Mouse (Mus musculus) CH12.LX (cell line): ENCODE measurements at regions not wholly inside any gene's neighbourhood (a gene's known extent, or its start where the extent isn't known, plus 50 kb on each side); places are given as distances from the start of the nearest gene placed in this dataset.

ENCODE experiments used
- BHLHE40 ChIP-seq: IDR thresholded peaks from 2 replicates; pipeline ENCODE4 v1.6.1; 2011; ENCODE audit warnings: mild to moderate bottlenecking, low read depth, low read length, improper control_type of control experiment
- CTCF ChIP-seq, 2 experiments: IDR thresholded peaks in 1 of 2; conservative IDR thresholded peaks in 1 of 2; 2 replicates each; pipeline ENCODE4 v1.5.1; 2011 to 2012; ENCODE audit warnings: low read depth in 2 of 2, low read length in 2 of 2, improper control_type of control experiment in 1 of 2, inconsistent platforms in 1 of 2, mild to moderate bottlenecking in 1 of 2, moderate library complexity in 1 of 2
- GABPA ChIP-seq: IDR thresholded peaks from 2 replicates; pipeline ENCODE4 v1.6.1; 2012; ENCODE audit warnings: low read depth, low read length, improper control_type of control experiment, inconsistent platforms; ENCODE audit not compliant: insufficient replicate concordance
- JUN ChIP-seq: IDR thresholded peaks from 2 replicates; pipeline ENCODE4 v1.6.1; 2011; ENCODE audit warnings: low read depth, mild to moderate bottlenecking, low read length, improper control_type of control experiment, moderate library complexity; ENCODE audit not compliant: insufficient read depth
- MAFK ChIP-seq: IDR thresholded peaks from 2 replicates; pipeline ENCODE4 v1.6.1; 2011; ENCODE audit warnings: low read length, improper control_type of control experiment; ENCODE audit not compliant: insufficient replicate concordance
- MAX ChIP-seq: IDR thresholded peaks from 2 replicates; pipeline ENCODE4 v1.6.1; 2011; ENCODE audit warnings: low read length, improper control_type of control experiment
- MAZ ChIP-seq: IDR thresholded peaks from 2 replicates; pipeline ENCODE4 v1.6.1; 2012; ENCODE audit warnings: low read depth, mild to moderate bottlenecking, inconsistent platforms, low read length, improper control_type of control experiment, moderate library complexity
- NELFE ChIP-seq: IDR thresholded peaks from 2 replicates; pipeline ENCODE4 v1.6.1; 2011; ENCODE audit warnings: low read depth, low read length, improper control_type of control experiment
- NRF1 ChIP-seq: IDR thresholded peaks from 2 replicates; pipeline ENCODE4 v1.6.1; 2014; ENCODE audit warnings: low read depth, mild to moderate bottlenecking, inconsistent platforms, low read length, improper control_type of control experiment, moderate library complexity
- POLR2A ChIP-seq: IDR thresholded peaks from 2 replicates; pipeline ENCODE4 v1.6.1; 2011; ENCODE audit warnings: low read depth, mild to moderate bottlenecking, improper control_type of control experiment, low read length
- RAD21 ChIP-seq: IDR thresholded peaks from 2 replicates; pipeline ENCODE4 v1.6.1; 2011; ENCODE audit warnings: low read depth, mild to moderate bottlenecking, low read length, improper control_type of control experiment, moderate library complexity
- SIN3A ChIP-seq: IDR thresholded peaks from 2 replicates; pipeline ENCODE4 v1.6.1; 2012; ENCODE audit warnings: low read length, improper control_type of control experiment, inconsistent platforms

GRCm38 (mm10) chr3:102374381-102375060, 95.2 kb upstream of the Ngf start:
- TF ChIP-seq JUN (no peak), SIN3A (no peak), CTCF (conservative IDR thresholded peaks at IDR 0.05 in 1 of 2, IDR thresholded peaks at IDR 0.05 in 1 of 2; ENCODE audit: low read depth in 2 of 2, low read length in 2 of 2) (no peak), MAFK (no peak), GABPA (no peak), MAZ (no peak), NRF1 (no peak), BHLHE40 (no peak), MAX (no peak), RAD21 (no peak), POLR2A (no peak), NELFE (no peak)
